Mouse (Mus musculus) neural tube, embryonic 11.5 days (tissue): ENCODE results near the gene Stoml1. TPM values are rescaled to one million over a fixed set of nuclear protein-coding genes. Genes with fewer than 3 reads are reported as not detected.
A peak's percentile ranks its signal among the peaks of the same experiment; 100 is the strongest.
"Not testable (repeated sequence)": the region's sequence is repeated elsewhere in the genome, so short reads cannot be mapped to it uniquely, and the experiment has no call there.

Experiments used
- ATAC-seq: fragments of 200-750 bp; cut with Nextera tagmentation; 2 replicates; pipeline ENCODE4 v1.8.0; 2017; ENCODE audit warnings: moderate number of reproducible peaks, mild to moderate bottlenecking, moderate TSS enrichment, moderate library complexity; ENCODE audit not compliant: insufficient read depth, low FRiP score, low TSS enrichment
- DNase-seq: peaks from one replicate; pipeline ENCODE4 v3.0.0-alpha.2; 2015; ENCODE audit warnings: low spot score
- H3K27ac ChIP-seq: fragments of 300-500 bp; sonication (generic); 2 replicates; pipeline ENCODE4 v1.5.1; 2014; ENCODE audit warnings: low read depth, mild to moderate bottlenecking, low read length
- H3K27me3 ChIP-seq: fragments of 300-500 bp; sonication (generic); 2 replicates; pipeline ENCODE4 v1.6.1; 2014; ENCODE audit warnings: mild to moderate bottlenecking, low read length, mixed read lengths; ENCODE audit not compliant: control insufficient read depth, insufficient read depth
- H3K36me3 ChIP-seq: fragments of 300-500 bp; sonication (generic); 2 replicates; pipeline ENCODE4 v1.6.1; 2014; ENCODE audit warnings: mild to moderate bottlenecking, low read length, moderate library complexity, mixed read lengths; ENCODE audit not compliant: control insufficient read depth, insufficient read depth
- H3K4me1 ChIP-seq: fragments of 300-500 bp; sonication (generic); 2 replicates; pipeline ENCODE4 v1.6.1; 2014; ENCODE audit warnings: low read length, mixed read lengths; ENCODE audit not compliant: control insufficient read depth, insufficient read depth
- H3K4me2 ChIP-seq: fragments of 300-500 bp; sonication (generic); 2 replicates; pipeline ENCODE4 v1.6.1; 2014; ENCODE audit warnings: low read depth, mild to moderate bottlenecking, moderate library complexity
- H3K4me3 ChIP-seq: fragments of 300-500 bp; sonication (generic); 2 replicates; pipeline ENCODE4 v1.5.1; 2014; ENCODE audit warnings: low read depth, low read length
- H3K9ac ChIP-seq: fragments of 300-500 bp; sonication (generic); 2 replicates; pipeline ENCODE4 v1.6.1; 2014; ENCODE audit warnings: mild to moderate bottlenecking, low read length
- H3K9me3 ChIP-seq: fragments of 300-500 bp; sonication (generic); 2 replicates; pipeline ENCODE4 v1.6.1; 2016; ENCODE audit warnings: low read length; ENCODE audit not compliant: control insufficient read depth
- WGBS: fragments of 180-500 bp; shearing (Covaris S2); extraction: QIAGEN DNeasy Blood & Tissue Kit; methylation state at CpG from one replicate; pipeline ENCODE4 v1.1.7; 2014; 5-methylcytosine and 5-hydroxymethylcytosine counted together
- polyA plus RNA-seq: library from polyadenylated mRNA; unstranded; fragments of >200 nt; fragmentation: Nextera tagmentation; extraction: Ambion mirVana; gene quantifications from 2 replicates; pipeline ENCODE4 v1.2.1, GENCODE M21; 2014

Gene Stoml1
- polyA plus RNA-seq, 1 experiment from 2014 or later = 29.6 TPM

GRCm38 (mm10) chr9:58266571-58267011, 13.6 kb downstream of the Stoml1 start:
- ATAC-seq (no peak), DNase-seq (no peak)
- H3K4me1 ChIP-seq = no peaks in the 10 kb centered on the region
- no peak overlapping the region for H3K9ac ChIP-seq
- H3K4me3 ChIP-seq = no peak overlapping the region
- peaks cover 3% of the 10 kb centered on the region for H3K36me3 ChIP-seq
- 39% methylated on average over 4 of the region's 4 CpGs for WGBS
- H3K4me2 ChIP-seq = no peak overlapping the region
- H3K27me3 ChIP-seq = no peaks in the 10 kb centered on the region
- H3K9me3 ChIP-seq = no peaks in the 10 kb centered on the region
- H3K27ac ChIP-seq = no peak overlapping the region

- Histone ChIP-seq H3K4me1 (no peaks in the 10 kb centered on the region), H3K9ac (no peak overlapping the region), H3K9me3 (no peaks in the 10 kb centered on the region), H3K36me3 (peaks cover 2% of the 10 kb centered on the region; the same call in 1 of the 2 replicates), H3K4me2 (no peak overlapping the region), H3K27me3 (no peaks in the 10 kb centered on the region), H3K4me3 (no peak overlapping the region), H3K27ac (no peak overlapping the region)
- DNase-seq = no peak
- no peak for ATAC-seq
- WGBS = 86% methylated on average over 3 of the region's 3 CpGs
Measured at GRCm38 (mm10) chr9:58267046-58267445, 14.1 kb downstream of the Stoml1 start.

GRCm38 (mm10) chr9:58268384-58269313, 15.7 kb downstream of the Stoml1 start:
- Histone ChIP-seq H3K9me3 (no peaks in the 10 kb centered on the region), H3K4me3 (no peak overlapping the region), H3K9ac (no peak overlapping the region), H3K27me3 (no peaks in the 10 kb centered on the region), H3K27ac (no peak overlapping the region), H3K36me3 (no peaks in the 10 kb centered on the region), H3K4me2 (no peak overlapping the region), H3K4me1 (no peaks in the 10 kb centered on the region)
- ATAC-seq (no peak), DNase-seq (peak; percentile 77)
- 62% methylated on average over 12 of the region's 12 CpGs for WGBS

GRCm38 (mm10) chr9:58270081-58270480, 17.1 kb downstream of the Stoml1 start:
- Histone ChIP-seq H3K4me3 (no peak overlapping the region), H3K9ac (no peak overlapping the region), H3K36me3 (no peaks in the 10 kb centered on the region), H3K4me1 (no peaks in the 10 kb centered on the region; the same call in 1 of the 2 replicates), H3K27me3 (no peaks in the 10 kb centered on the region), H3K27ac (no peak overlapping the region), H3K4me2 (no peak overlapping the region), H3K9me3 (no peaks in the 10 kb centered on the region)
- ATAC-seq = no peak
- DNase-seq = no peak
- 69% methylated on average over 3 of the region's 3 CpGs for WGBS

- ATAC-seq (no peak), DNase-seq (no peak)
- H3K4me1 ChIP-seq = peaks cover 4% of the 10 kb centered on the region; the same call in 1 of the 2 replicates
- no peak overlapping the region for H3K27ac ChIP-seq
- no peaks in the 10 kb centered on the region for H3K9me3 ChIP-seq
- H3K27me3 ChIP-seq = no peaks in the 10 kb centered on the region
- no peak overlapping the region for H3K4me3 ChIP-seq
- no peak overlapping the region for H3K9ac ChIP-seq
- no peaks in the 10 kb centered on the region for H3K36me3 ChIP-seq
- H3K4me2 ChIP-seq = no peak overlapping the region
- WGBS = 87% methylated on average over 3 of the region's 3 CpGs
Measured at GRCm38 (mm10) chr9:58271109-58271508, 18.1 kb downstream of the Stoml1 start.

- H3K9me3 ChIP-seq, H3K36me3 ChIP-seq, H3K4me3 ChIP-seq, H3K4me2 ChIP-seq, H3K9ac ChIP-seq, DNase-seq, H3K27me3 ChIP-seq, H3K4me1 ChIP-seq, ATAC-seq, H3K27ac ChIP-seq: not testable (repeated sequence)
- 96% methylated on average over 9 of the region's 9 CpGs for WGBS
Measured at GRCm38 (mm10) chr9:58271551-58271950, 18.6 kb downstream of the Stoml1 start.

GRCm38 (mm10) chr9:58272068-58272541, 19.1 kb downstream of the Stoml1 start:
- no peaks in the 10 kb centered on the region for H3K27me3 ChIP-seq
- H3K4me1 ChIP-seq = peaks cover 4% of the 10 kb centered on the region; the same call in 1 of the 2 replicates
- ATAC-seq (no peak), DNase-seq (no peak)
- H3K4me3 ChIP-seq = no peak overlapping the region
- no peak overlapping the region for H3K27ac ChIP-seq
- no peak overlapping the region for H3K9ac ChIP-seq
- WGBS = 82% methylated on average over 2 of the region's 2 CpGs
- H3K9me3 ChIP-seq = no peaks in the 10 kb centered on the region
- H3K4me2 ChIP-seq = no peak overlapping the region
- H3K36me3 ChIP-seq = no peaks in the 10 kb centered on the region

- H3K9ac ChIP-seq = no peak overlapping the region
- H3K27me3 ChIP-seq = no peaks in the 10 kb centered on the region
- no peak overlapping the region for H3K27ac ChIP-seq
- no peaks in the 10 kb centered on the region for H3K36me3 ChIP-seq
- ATAC-seq (no peak), DNase-seq (no peak)
- H3K4me2 ChIP-seq = no peak overlapping the region
- WGBS = 77% methylated on average over 9 of the region's 9 CpGs
- no peaks in the 10 kb centered on the region for H3K9me3 ChIP-seq
- H3K4me3 ChIP-seq = no peak overlapping the region
- peaks cover 4% of the 10 kb centered on the region; the same call in 1 of the 2 replicates for H3K4me1 ChIP-seq
Measured at GRCm38 (mm10) chr9:58272855-58273254, 19.9 kb downstream of the Stoml1 start.
